Mouse (Mus musculus) spleen, adult 2 months (tissue): ENCODE measurements at regions not wholly inside any gene's neighbourhood (a gene's known extent, or its start where the extent isn't known, plus 50 kb on each side); places are given as distances from the start of the nearest gene placed in this dataset.

ENCODE experiments used
- DNase-seq, 2 experiments: peaks; one replicate each; pipeline versions ENCODE4 v3.0.0 to v3.0.0-alpha.2; 2012 to 2021; ENCODE audit warnings: low spot score in 2 of 2, low read depth in 1 of 2
- H3K27ac ChIP-seq: fragments of 200-500 bp; 2 replicates; pipeline ENCODE4 v1.5.1; 2012; ENCODE audit warnings: low read length, inconsistent platforms; ENCODE audit not compliant: insufficient read depth
- H3K27me3 ChIP-seq: fragments of 200-500 bp; 2 replicates; pipeline ENCODE4 v1.6.1; 2012; ENCODE audit warnings: mild to moderate bottlenecking, moderate library complexity, low read length, inconsistent platforms; ENCODE audit not compliant: control insufficient read depth, insufficient read depth
- H3K36me3 ChIP-seq: fragments of 200-500 bp; 2 replicates; pipeline ENCODE4 v1.6.1; 2012; ENCODE audit warnings: mild to moderate bottlenecking, low read length, inconsistent platforms; ENCODE audit not compliant: control insufficient read depth, insufficient read depth
- H3K4me1 ChIP-seq: fragments of 200-500 bp; 2 replicates; pipeline ENCODE4 v1.6.1; 2011; ENCODE audit warnings: inconsistent platforms; ENCODE audit not compliant: control insufficient read depth, insufficient read depth, insufficient read length
- H3K4me3 ChIP-seq: fragments of 200-500 bp; 2 replicates; pipeline ENCODE4 v1.5.1; 2011; ENCODE audit warnings: mild to moderate bottlenecking, inconsistent platforms; ENCODE audit not compliant: insufficient read depth, insufficient read length; ENCODE audit errors: extremely low read depth
- CTCF ChIP-seq: fragments of 200-500 bp; IDR thresholded peaks from 2 replicates; pipeline ENCODE4 v1.5.1; 2011; ENCODE audit warnings: mild to moderate bottlenecking, inconsistent platforms; ENCODE audit not compliant: insufficient read depth, insufficient read length, insufficient replicate concordance; ENCODE audit errors: extremely low read depth
- POLR2A ChIP-seq: fragments of 200-500 bp; IDR thresholded peaks from 2 replicates; pipeline ENCODE4 v1.6.1; 2011; ENCODE audit warnings: low read depth, low read length, inconsistent platforms
- WGBS: fragments of 180-500 bp; shearing (Covaris S2); methylation state at CpG from one replicate; pipeline ENCODE4 v1.1.7; 2018; 5-methylcytosine and 5-hydroxymethylcytosine counted together

- Histone ChIP-seq H3K4me1 (no peaks in the 10 kb centered on the region), H3K36me3 (no peaks in the 10 kb centered on the region), H3K27me3 (no peaks in the 10 kb centered on the region), H3K27ac (no peak overlapping the region), H3K4me3 (no peak overlapping the region)
- no peak for DNase-seq
- TF ChIP-seq CTCF (no peak), POLR2A (no peak)
- 74% methylated on average over 13 of the region's 13 CpGs for WGBS
Observed at GRCm38 (mm10) chr13:52765508-52766181, 163.8 kb downstream of the Auh start.

- WGBS = 92% methylated on average over 2 of the region's 2 CpGs
- no peak for TF ChIP-seq CTCF
- TF ChIP-seq POLR2A = no peak
- H3K4me1 ChIP-seq = no peaks in the 10 kb centered on the region
Observed at GRCm38 (mm10) chr13:52766236-52766635, 163.2 kb downstream of the Auh start.

GRCm38 (mm10) chr13:52769956-52770355 is 159.5 kb downstream of the Auh start:
- Histone ChIP-seq H3K4me1 (no peaks in the 10 kb centered on the region), H3K36me3 (no peaks in the 10 kb centered on the region), H3K4me3 (no peak overlapping the region), H3K27ac (no peak overlapping the region), H3K27me3 (no peaks in the 10 kb centered on the region)
- DNase-seq = no peak
- TF ChIP-seq POLR2A (no peak), CTCF (no peak)
- WGBS = 90% methylated on average over 8 of the region's 8 CpGs

More at GRCm38 (mm10) chr13:52766236-52766635, 163.2 kb downstream of the Auh start:
- DNase-seq = no peak
- Histone ChIP-seq H3K27me3 (no peaks in the 10 kb centered on the region), H3K36me3 (no peaks in the 10 kb centered on the region), H3K27ac (no peak overlapping the region), H3K4me3 (no peak overlapping the region)

- Histone ChIP-seq H3K4me3 (no peak overlapping the region), H3K36me3 (no peaks in the 10 kb centered on the region)
Observed at GRCm38 (mm10) chr13:52771518-52771917, 158.0 kb downstream of the Auh start.

GRCm38 (mm10) chr13:52772081-52772480 is 157.4 kb downstream of the Auh start:
- no peaks in the 10 kb centered on the region for H3K27me3 ChIP-seq
- H3K4me1 ChIP-seq = no peaks in the 10 kb centered on the region
- no peak overlapping the region for H3K27ac ChIP-seq
- TF ChIP-seq POLR2A = no peak
- no peak for TF ChIP-seq CTCF
- no peak for DNase-seq
- WGBS = 85% methylated on average over 4 of the region's 4 CpGs
- no peaks in the 10 kb centered on the region for H3K36me3 ChIP-seq
- no peak overlapping the region for H3K4me3 ChIP-seq

More at GRCm38 (mm10) chr13:52771518-52771917, 158.0 kb downstream of the Auh start:
- WGBS = 89% methylated on average over 3 of the region's 3 CpGs
- no peak for TF ChIP-seq CTCF
- no peak for TF ChIP-seq POLR2A
- DNase-seq = no peak
- H3K27ac ChIP-seq = no peak overlapping the region
- H3K27me3 ChIP-seq = no peaks in the 10 kb centered on the region
- no peaks in the 10 kb centered on the region for H3K4me1 ChIP-seq

- Histone ChIP-seq H3K4me1 (no peaks in the 10 kb centered on the region), H3K4me3 (no peak overlapping the region), H3K27ac (no peak overlapping the region), H3K27me3 (no peaks in the 10 kb centered on the region), H3K36me3 (no peaks in the 10 kb centered on the region)
- DNase-seq = no peak
- 60% methylated on average over 6 of the region's 6 CpGs for WGBS
- TF ChIP-seq CTCF = no peak
- TF ChIP-seq POLR2A = no peak
Observed at GRCm38 (mm10) chr13:52777396-52778034, 152.0 kb downstream of the Auh start.

- no peaks in the 10 kb centered on the region for H3K4me1 ChIP-seq
- no peak for TF ChIP-seq POLR2A
- no peak for TF ChIP-seq CTCF
- WGBS = 70% methylated on average over 4 of the region's 4 CpGs
- H3K36me3 ChIP-seq = no peaks in the 10 kb centered on the region
- H3K4me3 ChIP-seq = no peak overlapping the region
- H3K27ac ChIP-seq = no peak overlapping the region
- DNase-seq = no peak
- H3K27me3 ChIP-seq = no peaks in the 10 kb centered on the region
Observed at GRCm38 (mm10) chr13:52778848-52779247, 150.6 kb downstream of the Auh start.
